Comparison of ENCODE assay signal across 21 mouse cellular contexts in genomic region chr5:81248724-81249123, GRCm38 (mm10).
DNase-seq lines count a peak whose midpoint lies in the region; ATAC-seq and TF ChIP-seq lines count a peak whose summit lies in the region.
"Had no signal": no experiment of that assay in that cellular context is flagged by ENCODE, and none has a peak within 500 bp of the region (broad histone marks: within the 10 kb centered on the region; RNA-seq: fewer than 3 reads in every experiment).

No protein-coding gene starts in this region.

- no peaks in the 10 kb centered on the region for H3K9me3 ChIP-seq in kidney, embryonic 15.5 days (replicated peaks)
- H3K9me3 ChIP-seq: embryonic facial prominence, embryonic 10.5 days; hindbrain, embryonic 15.5 days; stomach, embryonic 15.5 days had no signal

- no peak overlapping the region for H3K4me3 ChIP-seq in kidney, embryonic 15.5 days (replicated peaks)
- H3K4me3 ChIP-seq in cerebellum, adult 2 months (replicated peaks; ENCODE audit: insufficient read depth, low read depth, low read length) = no peak overlapping the region
- H3K4me3 ChIP-seq: embryonic facial prominence, embryonic 10.5 days; erythroblast, embryonic 14.5 days; hindbrain, embryonic 15.5 days; stomach, embryonic 15.5 days had no signal

- ATAC-seq in kidney, embryonic 15.5 days (replicated peaks; ENCODE audit: low FRiP score) = peak; percentile 85
- ATAC-seq: activated CD4-positive, CD25-positive, alpha-beta regulatory T cell, adult 4 months; forebrain, embryonic 16.5 days; lung, postnatal 0 days had no signal

- H3K4me1 ChIP-seq in kidney, embryonic 15.5 days = no peaks in the 10 kb centered on the region
- peaks cover 4% of the 10 kb centered on the region for H3K4me1 ChIP-seq in cerebellum, adult 2 months (ENCODE audit: control insufficient read depth, insufficient read depth, low read length)
- H3K4me1 ChIP-seq: embryonic facial prominence, embryonic 10.5 days; hindbrain, embryonic 15.5 days; stomach, embryonic 15.5 days had no signal

- no peak for TF ChIP-seq POLR2A in cerebellum, adult 2 months (IDR thresholded peaks at IDR 0.05; ENCODE audit: borderline replicate concordance, insufficient read depth, low read length)

- no peak overlapping the region for H3K4me2 ChIP-seq in kidney, embryonic 15.5 days
- H3K4me2 ChIP-seq: hindbrain, embryonic 15.5 days; stomach, embryonic 15.5 days had no signal

- WGBS in kidney, embryonic 15.5 days = 42% methylated on average over 5 of the region's 5 CpGs
- 34% methylated on average over 5 of the region's 5 CpGs for WGBS in cerebellum, adult 2 months

- H3K27ac ChIP-seq in kidney, embryonic 15.5 days = no peak overlapping the region
- H3K27ac ChIP-seq in cerebellum, adult 2 months (ENCODE audit: insufficient read depth, low read length) = no peak overlapping the region
- H3K27ac ChIP-seq: embryonic facial prominence, embryonic 10.5 days; hindbrain, embryonic 15.5 days; liver, embryonic 14.5 days; stomach, embryonic 15.5 days had no signal

- H3K9ac ChIP-seq in kidney, embryonic 15.5 days = no peak overlapping the region
- H3K9ac ChIP-seq: hindbrain, embryonic 15.5 days; liver, embryonic 14.5 days; stomach, embryonic 15.5 days had no signal

- H3K36me3 ChIP-seq in kidney, embryonic 15.5 days = no peaks in the 10 kb centered on the region
- H3K36me3 ChIP-seq: embryonic facial prominence, embryonic 10.5 days; hindbrain, embryonic 15.5 days; stomach, embryonic 15.5 days had no signal

- DNase-seq in adrenal gland, adult 8-10 months = peak; percentile 6
- no peak for DNase-seq in adrenal gland, adult 18-20 months (ENCODE audit: low spot score in 2 of 2)
- no peak for DNase-seq in kidney, adult 9 months
- peak; percentile 32 to 50 for DNase-seq in cerebellum, adult 2 months
- DNase-seq in mesoderm, embryonic 11.5 days (ENCODE audit: low read depth, low spot score) = peak; percentile 29
- DNase-seq in lung, postnatal 10 days = no peak
- no peak for DNase-seq in natural killer cell, adult 2 months (ENCODE audit: low spot score in 2 of 2)
- DNase-seq: heart, adult 18-20 months; kidney, postnatal 25 days; spleen, adult 18-20 months; thymus, postnatal 14 days had no signal

- H3K27me3 ChIP-seq in kidney, embryonic 15.5 days = no peaks in the 10 kb centered on the region
- no peaks in the 10 kb centered on the region for H3K27me3 ChIP-seq in cerebellum, adult 2 months (ENCODE audit: control insufficient read depth, insufficient read depth, low read length)
- H3K27me3 ChIP-seq: CH12.LX; hindbrain, embryonic 15.5 days; stomach, embryonic 15.5 days had no signal

- no peak for TF ChIP-seq CTCF in cerebellum, adult 2 months (IDR thresholded peaks at IDR 0.05; ENCODE audit: borderline replicate concordance, insufficient read depth, low read depth, low read length)

Comparison
In these comparisons a context has a peak if more than half of its experiments do, and no peak if none do; other contexts are left out.
1. DNase-seq: peak in adrenal gland, adult 8-10 months (single experiment), cerebellum, adult 2 months (2 of 2) and mesoderm, embryonic 11.5 days (single experiment); none in adrenal gland, adult 18-20 months (0 of 2), kidney, adult 9 months (single experiment), lung, postnatal 10 days (single experiment) and natural killer cell, adult 2 months (0 of 2).